Mouse (Mus musculus) left cerebral cortex, adult 18-20 months (tissue): ENCODE results near the gene Zfp383. TPM values are rescaled to one million over a fixed set of nuclear protein-coding genes. Genes with fewer than 3 reads are reported as not detected.
"Not testable (repeated sequence)": the region's sequence is repeated elsewhere in the genome, so short reads cannot be mapped to it uniquely, and the experiment has no call there.

Experiments
- DNase-seq, 2 experiments: peaks; one replicate each; pipeline ENCODE4 v3.0.0; 2021 to 2022; ENCODE audit warnings: low spot score in 2 of 2, mixed read lengths in 1 of 2
- long read RNA-seq, 2 experiments: library from polyadenylated mRNA; stranded (forward); transcript quantifications; one replicate each; pipeline ENCODE4 v2.0.0; 2021
- total RNA-seq, 2 experiments: library from RNA; stranded (reverse); gene quantifications; 2 replicates each; pipeline ENCODE4 v1.2.3; 2021

Zfp383 gene
- total RNA-seq: 1 to 10 TPM; 9.6 to 9.8 TPM
- long read RNA-seq, experiment 1, partial matches to known transcripts: 0 of 4 reads
- long read RNA-seq, experiment 1, other reads (novel, unspliced or antisense): 3 of 4 reads
- long read RNA-seq, experiment 2, partial matches to known transcripts: 0 of 5 reads
- long read RNA-seq, experiment 2, other reads (novel, unspliced or antisense): 3 of 5 reads

- DNase-seq: peak; percentile 77 to 88
These were observed at the start of gene Zfp383 for GRCm38 (mm10) chr7:29908130-29908950. TSS of gene Zfp383 (plus strand) at chr7:29908223.

DNA sequence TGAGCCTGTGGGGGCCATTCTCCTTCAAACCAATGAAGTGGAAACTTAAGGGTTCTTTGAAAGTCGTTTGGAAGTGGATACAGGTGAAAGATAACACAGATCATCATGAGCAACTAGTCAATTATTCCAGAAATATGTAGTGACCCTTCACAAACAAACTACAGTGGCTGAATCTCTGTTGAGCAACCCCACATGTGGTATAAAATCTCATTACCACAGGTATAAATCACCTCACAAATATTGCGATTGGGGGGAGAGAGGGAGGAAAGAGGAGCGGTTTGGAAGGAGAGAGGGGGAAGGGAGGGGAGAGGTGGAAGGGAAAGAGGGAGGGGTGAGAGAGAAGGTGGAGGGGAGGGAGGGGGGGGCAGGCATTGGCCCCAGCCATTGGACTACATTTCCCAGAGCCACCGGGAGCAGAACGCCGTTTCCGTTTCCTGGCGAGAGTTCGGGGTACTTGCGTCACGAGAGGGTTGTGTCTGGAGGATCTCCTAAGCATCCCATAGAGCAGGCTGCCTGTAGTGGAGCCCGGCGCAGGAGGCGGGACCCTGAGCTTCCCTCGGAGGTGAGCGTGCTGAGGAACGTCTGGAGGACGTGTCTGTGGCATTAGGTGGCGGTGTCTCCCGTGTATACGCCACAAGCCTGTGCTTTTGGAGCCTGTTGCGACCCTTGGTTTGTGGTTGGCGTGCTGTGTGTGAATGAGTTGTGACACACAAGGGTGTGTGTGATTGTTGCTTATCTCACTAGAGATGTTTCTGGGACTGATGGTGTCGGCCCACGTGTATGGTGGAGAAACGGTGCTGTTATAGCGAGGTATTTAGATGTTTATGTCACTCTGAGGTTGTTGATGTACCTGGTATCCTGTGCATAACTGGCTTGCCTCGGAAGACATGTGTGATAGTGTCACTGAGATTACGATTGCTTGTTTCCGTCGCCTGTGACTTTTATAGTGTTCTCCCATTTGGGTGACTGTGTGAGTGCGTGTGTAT lies 48.2 kb upstream of the Zfp383 start, which contains the start of gene Zfp420:
Gene Zfp420, plus strand, starts transcription at position 448 of the 986 bp plus-strand sequence.
- peak; percentile 93 for DNase-seq

DNA sequence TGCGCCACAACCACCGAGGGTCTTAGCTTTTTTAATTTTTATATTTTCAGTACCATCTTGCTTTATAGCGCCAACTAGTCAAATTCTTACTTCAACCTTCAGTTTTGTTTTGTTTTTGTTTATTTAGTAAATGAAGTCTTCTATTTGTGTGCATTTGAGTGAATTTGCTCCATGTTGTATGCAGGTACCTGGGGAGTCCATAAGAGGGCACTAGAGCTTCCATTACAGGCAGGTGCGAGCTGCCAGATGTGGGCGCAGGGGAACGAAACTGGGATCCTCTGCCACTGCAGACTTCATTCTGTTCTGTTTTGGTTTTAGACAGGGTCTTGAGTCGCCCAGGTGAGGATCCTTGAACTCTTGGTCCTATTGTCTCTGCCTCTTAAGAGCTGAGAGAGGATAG lies 46.4 kb upstream of the Zfp383 start:
- DNase-seq: no peak

DNA sequence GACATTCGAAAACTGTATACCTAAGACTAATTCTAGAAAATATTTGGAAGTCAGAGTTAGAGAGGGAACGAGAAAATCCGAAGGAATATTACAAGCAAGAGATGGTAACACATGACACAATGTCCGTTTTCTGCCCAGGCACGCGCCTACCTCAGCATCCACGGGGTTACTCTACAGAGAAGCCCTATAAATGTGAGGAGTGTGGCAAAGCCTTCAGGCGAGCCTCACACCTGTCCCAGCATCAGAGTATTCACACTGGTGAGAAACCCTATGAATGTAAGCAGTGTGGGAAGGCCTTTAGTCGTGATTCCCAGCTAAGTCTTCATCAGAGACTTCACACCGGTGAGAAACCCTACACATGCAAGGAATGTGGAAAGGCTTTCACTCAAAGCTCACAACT lies 33.8 kb upstream of the Zfp383 start:
- DNase-seq: no peak

DNA sequence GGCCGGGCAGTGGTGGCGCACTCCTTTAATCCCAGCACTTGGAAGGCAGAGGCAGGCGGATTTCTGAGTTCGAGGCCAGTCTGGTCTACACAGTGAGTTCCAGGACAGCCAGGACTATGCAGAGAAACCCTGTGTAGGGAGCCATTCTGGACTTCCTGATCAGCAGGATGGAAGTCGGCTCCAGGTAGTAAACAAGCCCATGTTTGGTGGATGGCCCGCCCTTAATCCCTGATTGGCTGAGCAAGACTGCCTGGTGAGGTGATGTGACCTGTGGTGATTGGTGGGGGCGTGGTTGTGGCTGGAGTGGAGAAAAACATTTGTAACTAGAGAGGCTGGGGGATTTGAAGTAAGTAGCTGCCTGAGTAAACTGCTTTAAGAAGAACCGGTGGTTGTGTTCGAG lies 30.5 kb upstream of the Zfp383 start:
- DNase-seq: not testable (repeated sequence)

DNA sequence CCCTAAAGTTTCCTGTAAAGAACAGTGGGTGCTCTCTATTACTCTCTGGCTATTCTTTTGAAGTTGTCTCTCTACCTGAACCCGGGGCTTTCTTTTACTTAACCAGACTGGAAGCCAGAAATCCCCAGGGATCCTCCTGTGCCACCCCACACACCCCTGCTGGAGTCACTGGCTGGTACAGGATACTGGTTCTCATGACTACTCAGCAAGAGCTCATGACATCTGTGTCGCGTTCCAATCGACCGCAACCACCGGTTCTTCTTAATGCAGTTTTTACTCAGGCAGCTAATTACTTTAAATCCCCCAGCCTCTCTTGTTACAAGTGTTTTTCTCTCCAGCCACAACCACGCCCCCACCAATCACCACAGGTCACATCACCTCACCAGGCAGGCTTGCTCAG lies 28.0 kb upstream of the Zfp383 start:
- DNase-seq: no peak

- DNase-seq: no peak
These were observed 27.1 kb upstream of the Zfp383 start for GRCm38 (mm10) chr7:29880916-29881315.

GRCm38 (mm10) chr7:29890501-29890900 lies 17.5 kb upstream of the Zfp383 start:
- DNase-seq: no peak

GRCm38 (mm10) chr7:29892756-29893155 lies 15.3 kb upstream of the Zfp383 start:
- DNase-seq: no peak

DNA sequence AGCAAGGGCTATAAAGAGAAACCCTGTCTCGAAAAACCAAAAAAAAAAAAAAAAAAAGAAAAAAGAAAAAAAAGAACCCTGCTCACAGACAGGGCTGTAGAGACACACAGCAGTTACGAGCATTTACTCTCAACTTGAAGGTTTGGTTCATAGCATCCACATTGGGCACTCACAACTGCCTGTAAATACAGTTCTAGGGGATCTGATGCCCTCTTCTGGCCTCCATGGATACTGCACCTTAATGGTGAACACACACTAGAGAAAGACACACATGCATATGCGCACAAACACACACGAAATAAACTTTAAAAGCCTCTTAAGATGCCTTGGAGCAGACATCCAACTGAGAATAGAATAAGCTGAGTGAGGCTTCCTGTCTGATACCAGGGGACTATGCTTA lies 9.7 kb upstream of the Zfp383 start:
- DNase-seq: no peak

- no peak for DNase-seq
These were observed 3.9 kb upstream of the Zfp383 start for GRCm38 (mm10) chr7:29904101-29904500.

GRCm38 (mm10) chr7:29905966-29906681 lies 1.9 kb upstream of the Zfp383 start, which contains the start of gene Zfp27:
TSS of gene Zfp27 (minus strand) at chr7:29906572.
- DNase-seq: peak; percentile 60 to 73

DNA sequence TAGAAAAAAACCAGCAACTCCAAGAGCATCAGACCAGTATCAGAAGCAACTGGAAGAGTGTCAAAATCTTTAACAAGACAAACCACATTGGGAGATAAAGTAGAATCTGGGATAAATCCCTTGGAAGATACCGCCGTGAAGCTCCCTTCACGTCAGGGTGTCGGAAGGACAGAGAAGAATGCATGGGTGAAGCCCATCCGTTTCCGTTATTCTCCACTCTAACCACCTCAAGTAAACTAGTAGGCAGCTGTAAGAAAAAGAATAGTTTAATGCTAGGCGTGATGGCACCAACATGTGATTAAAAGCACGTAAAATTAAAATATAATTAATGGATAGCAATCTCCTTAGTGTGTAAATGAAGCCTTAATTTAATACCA lies 1.4 kb upstream of the Zfp383 start:
- DNase-seq: no peak

DNA sequence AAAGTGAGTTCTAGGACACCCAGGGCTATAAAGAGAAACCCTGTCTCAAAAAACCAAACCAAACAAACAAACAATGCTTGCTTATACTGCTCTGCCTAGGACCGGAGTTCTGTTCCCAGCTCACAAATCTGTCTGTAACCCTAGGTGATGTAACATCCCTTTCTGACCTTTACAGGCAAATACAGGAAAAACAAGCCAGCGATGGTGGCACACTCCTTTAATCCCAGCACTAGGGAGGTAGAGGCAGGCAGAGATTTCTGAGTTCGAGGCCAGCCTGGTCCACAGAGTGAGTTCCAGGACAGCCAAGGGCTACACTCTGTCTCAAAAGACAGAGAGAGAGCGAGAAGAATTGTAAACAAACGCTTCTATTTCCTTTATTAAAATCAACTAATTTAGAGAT lies 817 bp upstream of the Zfp383 start:
- no peak for DNase-seq

DNA sequence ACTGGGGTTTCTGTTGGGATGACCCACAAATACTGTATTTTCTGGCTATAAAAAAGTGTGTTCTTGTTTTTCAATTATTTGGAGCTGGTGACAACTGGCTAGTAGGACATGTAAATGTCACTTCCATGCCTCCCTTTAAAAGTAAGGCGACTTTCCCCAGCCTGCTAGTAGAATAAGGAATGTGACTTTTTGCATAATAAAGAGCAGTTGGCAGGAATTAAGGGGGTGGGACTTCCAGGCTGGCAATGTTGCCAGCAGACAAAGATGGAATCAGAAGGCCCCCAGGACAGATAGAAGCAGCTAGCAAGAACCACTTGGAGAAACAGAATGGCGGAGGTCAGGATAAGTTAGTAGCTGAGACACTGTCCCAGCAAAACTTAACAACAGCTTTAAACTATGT lies 2.2 kb downstream of the Zfp383 start:
- no peak for DNase-seq

DNA sequence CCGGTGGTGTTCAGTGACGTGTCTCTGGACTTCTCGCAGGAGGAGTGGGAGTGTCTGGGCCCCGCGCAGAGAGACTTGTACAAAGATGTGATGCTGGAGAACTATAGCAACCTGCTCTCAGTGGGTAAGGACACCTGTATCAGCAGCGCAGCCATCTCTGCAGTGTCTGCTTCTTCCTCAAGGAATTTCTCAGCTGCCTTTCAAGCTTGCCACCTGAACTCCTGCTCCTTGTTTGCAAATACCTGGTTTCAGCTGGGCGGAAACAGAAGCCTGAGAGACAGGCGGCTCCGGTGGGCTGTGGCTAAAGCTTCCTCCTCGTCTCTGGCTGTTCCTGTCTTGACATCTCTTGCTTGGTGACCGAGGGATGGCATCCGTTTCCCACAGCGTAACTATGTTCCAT lies 4.1 kb downstream of the Zfp383 start:
- no peak for DNase-seq

GRCm38 (mm10) chr7:29917371-29918061 lies 9.5 kb downstream of the Zfp383 start:
- DNase-seq: no peak

- no peak for DNase-seq
These were observed 10.0 kb downstream of the Zfp383 start for GRCm38 (mm10) chr7:29918062-29918453.

- DNase-seq: peak in 1 of 2 experiments; percentile 14
These were observed 13.5 kb downstream of the Zfp383 start for GRCm38 (mm10) chr7:29921439-29922093.

DNA sequence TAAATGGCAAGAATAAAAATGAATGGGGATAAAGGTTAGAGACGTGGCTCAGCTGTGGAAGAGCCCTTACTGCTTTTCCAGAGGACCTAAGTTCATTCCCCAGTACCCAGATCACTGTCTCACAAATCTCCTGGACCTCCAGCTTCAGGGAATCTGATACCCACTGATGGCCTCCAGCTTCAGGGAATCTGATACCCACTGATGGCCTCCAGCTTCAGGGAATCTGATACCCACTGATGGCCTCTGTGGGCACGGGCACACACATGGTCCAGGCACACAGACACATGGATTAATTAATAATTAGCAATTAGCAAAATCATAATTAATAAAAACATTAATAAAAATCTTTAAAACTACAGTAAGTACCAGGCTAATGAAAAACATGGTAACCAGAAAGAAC lies 14.8 kb downstream of the Zfp383 start:
- DNase-seq: no peak
